In the genomic region with DNA sequence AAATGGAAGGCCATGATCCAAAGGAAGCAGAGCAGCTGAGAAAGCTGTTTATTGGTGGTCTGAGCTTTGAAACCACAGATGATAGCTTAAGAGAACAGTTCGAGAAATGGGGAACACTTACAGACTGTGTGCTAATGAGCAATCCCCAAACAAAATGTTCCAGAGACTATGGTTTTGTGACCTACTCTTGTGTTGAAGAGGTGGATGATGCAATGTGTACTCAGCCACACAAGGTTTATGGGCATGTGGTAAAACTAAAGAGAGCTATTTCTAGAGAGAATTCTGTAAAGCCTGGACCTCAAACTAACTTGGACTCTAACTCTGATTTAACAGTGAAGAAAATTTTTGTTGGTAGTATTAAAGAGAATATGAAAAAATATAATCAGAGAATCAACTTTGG, we compare ENCODE assay signal across 23 mouse cellular contexts.
DNase-seq lines count a peak whose midpoint lies in the region; TF ChIP-seq lines count a peak whose summit lies in the region.
"Had no signal": no experiment of that assay in that cellular context is flagged by ENCODE, and none has a peak within 500 bp of the region (broad histone marks: within the 10 kb centered on the region; RNA-seq: fewer than 3 reads in every experiment).

No protein-coding gene starts in this region.

- intact Hi-C loops in gastrocnemius, postnatal 36 days (cut with DNase I) = no loop called here

- DNase-seq in liver, adult 2 months (ENCODE audit: extremely low read depth, low read depth, low spot score) = peak; percentile 65
- no peak for DNase-seq in liver
- peak; percentile 2 for DNase-seq in lung, postnatal 14 days
- DNase-seq in lung, adult 2 months = no peak
- DNase-seq in fibroblast of lung, adult 2 months (ENCODE audit: low read depth) = peak; percentile 5
- DNase-seq in thymus, postnatal 0 days (ENCODE audit: low spot score) = no peak
- no peak for DNase-seq in gastrocnemius, postnatal 36 days
- DNase-seq: adrenal gland, postnatal 10 days; adrenal gland, postnatal 36 days; cerebellum, adult 18-20 months; cerebellum, adult 9-10 months; cerebellum, postnatal 14 days; gastrocnemius, postnatal 10 days; heart, adult 18-20 months; heart, postnatal 10 days; heart, postnatal 36 days had no signal

- no peak for TF ChIP-seq POLR2A in liver, adult 2 months (IDR thresholded peaks at IDR 0.05; ENCODE audit: extremely low read depth, insufficient read depth, low read length)
- TF ChIP-seq POLR2A in lung, adult 2 months (IDR thresholded peaks at IDR 0.05; ENCODE audit: borderline replicate concordance, extremely low read depth, low read depth, low read length) = no peak
- TF ChIP-seq POLR2A in myocyte (IDR thresholded peaks at IDR 0.05; ENCODE audit: insufficient read length, low read depth) = no peak

- H3K27ac ChIP-seq in liver, adult 2 months (replicated peaks; ENCODE audit: insufficient read depth, low read depth, low read length) = no peak overlapping the region
- H3K27ac ChIP-seq: forebrain, embryonic 12.5 days; forebrain, embryonic 15.5 days; heart, embryonic 15.5 days; hindbrain, embryonic 10.5 days; hindbrain, embryonic 13.5 days had no signal

- 25% methylated on average over 1 of the region's 1 CpGs for WGBS in liver, adult 2 months
- 55% methylated on average over 1 of the region's 1 CpGs for WGBS in lung, adult 2 months

- H3K4me3 ChIP-seq in liver, adult 2 months (ENCODE audit: insufficient read depth, low read depth, low read length) = no peak overlapping the region
- H3K4me3 ChIP-seq in lung, adult 2 months (replicated peaks; ENCODE audit: extremely low read depth, low read depth, low read length) = no peak overlapping the region
- H3K4me3 ChIP-seq in myocyte = no peak overlapping the region
- H3K4me3 ChIP-seq: forebrain, embryonic 12.5 days; forebrain, embryonic 15.5 days; heart, embryonic 12.5 days; heart, embryonic 15.5 days; hindbrain, embryonic 10.5 days; hindbrain, embryonic 13.5 days had no signal

- no peaks in the 10 kb centered on the region for H3K4me1 ChIP-seq in liver, adult 2 months (ENCODE audit: control insufficient read depth, insufficient read depth, low read length)
- H3K4me1 ChIP-seq in lung, adult 2 months (ENCODE audit: control insufficient read depth, insufficient read depth, low read length) = no peaks in the 10 kb centered on the region
- H3K4me1 ChIP-seq: forebrain, embryonic 12.5 days; forebrain, embryonic 15.5 days; heart, embryonic 12.5 days; heart, embryonic 15.5 days; hindbrain, embryonic 10.5 days; hindbrain, embryonic 13.5 days had no signal

- no peaks in the 10 kb centered on the region for H3K27me3 ChIP-seq in liver, adult 2 months (ENCODE audit: control insufficient read depth, insufficient read depth, low read length)
- H3K27me3 ChIP-seq in myocyte (ENCODE audit: control insufficient read depth, insufficient read depth, insufficient read length) = no peaks in the 10 kb centered on the region
- H3K27me3 ChIP-seq: forebrain, embryonic 12.5 days; forebrain, embryonic 15.5 days; heart, embryonic 12.5 days; heart, embryonic 15.5 days; hindbrain, embryonic 13.5 days had no signal

- no peak overlapping the region for H3K9ac ChIP-seq in liver, adult 2 months (ENCODE audit: low read depth, low read length)
- H3K9ac ChIP-seq: forebrain, embryonic 12.5 days; forebrain, embryonic 15.5 days; heart, embryonic 12.5 days; heart, embryonic 15.5 days; hindbrain, embryonic 13.5 days had no signal

- no peak overlapping the region for H3K4me2 ChIP-seq in myocyte (ENCODE audit: low read depth)
- H3K4me2 ChIP-seq: forebrain, embryonic 12.5 days; forebrain, embryonic 15.5 days; heart, embryonic 12.5 days; heart, embryonic 15.5 days; hindbrain, embryonic 13.5 days had no signal

- TF ChIP-seq CTCF in liver, adult 2 months (IDR thresholded peaks at IDR 0.05; ENCODE audit: low read depth, low read length) = no peak
- no peak for TF ChIP-seq CTCF in lung, adult 2 months (IDR thresholded peaks at IDR 0.05; ENCODE audit: insufficient read depth, low read length)

- no peaks in the 10 kb centered on the region for H3K79me2 ChIP-seq in liver, adult 2 months (ENCODE audit: control insufficient read depth, insufficient read depth, low read length)
- H3K79me2 ChIP-seq in myocyte (ENCODE audit: control insufficient read depth, insufficient read depth) = no peaks in the 10 kb centered on the region

- no peak overlapping the region for H3ac ChIP-seq in myocyte (ENCODE audit: control insufficient read depth, insufficient read length)

- no peaks in the 10 kb centered on the region for H3K36me3 ChIP-seq in liver, adult 2 months (ENCODE audit: control insufficient read depth, insufficient read depth, low read length)
- H3K36me3 ChIP-seq in myocyte (ENCODE audit: control insufficient read depth, insufficient read depth) = no peaks in the 10 kb centered on the region
- H3K36me3 ChIP-seq: forebrain, embryonic 12.5 days; forebrain, embryonic 15.5 days; heart, embryonic 12.5 days; heart, embryonic 15.5 days; hindbrain, embryonic 10.5 days; hindbrain, embryonic 13.5 days had no signal

TF ChIP-seq in myocyte, 11 proteins besides CTCF, POLR2A, EP300 and RAD21:
- TF ChIP-seq CEBPB (IDR thresholded peaks at IDR 0.05; ENCODE audit: insufficient read depth, poor library complexity, severe bottlenecking) (peak; percentile 60; the same call in 1 of the 2 replicates), TCF3 (IDR thresholded peaks at IDR 0.05; ENCODE audit: insufficient read length, low read depth) (no peak)

Comparison
In these comparisons a context has a peak if more than half of its experiments do, and no peak if none do; other contexts are left out.
1. DNase-seq: peak in liver, adult 2 months (single experiment), lung, postnatal 14 days (single experiment) and fibroblast of lung, adult 2 months (single experiment); none in liver (single experiment), lung, adult 2 months (single experiment), thymus, postnatal 0 days (single experiment) and gastrocnemius, postnatal 36 days (0 of 2).